Mouse (Mus musculus) hindbrain, postnatal 0 days (tissue): ENCODE measurements around the gene Gm26938. TPM values are rescaled to one million over a fixed set of nuclear protein-coding genes. Genes with fewer than 3 reads are reported as not detected.

Experiments
- ATAC-seq: fragments of 200-750 bp; cut with Nextera tagmentation; 2 replicates; pipeline ENCODE4 v1.8.0; 2017; ENCODE audit warnings: mild to moderate bottlenecking, moderate TSS enrichment, moderate library complexity
- DNase-seq: peaks from one replicate; pipeline ENCODE4 v3.0.0-alpha.2; 2015; ENCODE audit warnings: low spot score
- H3K27ac ChIP-seq: fragments of 300-500 bp; sonication (generic); 2 replicates; pipeline ENCODE4 v1.5.1; 2014; ENCODE audit warnings: mild to moderate bottlenecking
- H3K27me3 ChIP-seq: fragments of 300-500 bp; sonication (generic); 2 replicates; pipeline ENCODE4 v1.6.1; 2014; ENCODE audit warnings: low read length, mixed read lengths; ENCODE audit not compliant: insufficient read depth
- H3K36me3 ChIP-seq: fragments of 300-500 bp; sonication (generic); 2 replicates; pipeline ENCODE4 v1.6.1; 2014; ENCODE audit warnings: low read length, mixed read lengths; ENCODE audit not compliant: insufficient read depth
- H3K4me1 ChIP-seq: fragments of 300-500 bp; sonication (generic); 2 replicates; pipeline ENCODE4 v1.6.1; 2014; ENCODE audit warnings: antibody characterized with exemption, low read length, mixed read lengths; ENCODE audit not compliant: insufficient read depth
- H3K4me2 ChIP-seq: fragments of 300-500 bp; sonication (generic); 2 replicates; pipeline ENCODE4 v1.6.1; 2014; ENCODE audit warnings: low read depth, mild to moderate bottlenecking, low read length, moderate library complexity, mixed read lengths
- H3K4me3 ChIP-seq: fragments of 300-500 bp; sonication (generic); 2 replicates; pipeline ENCODE4 v1.5.1; 2014; ENCODE audit warnings: low read length
- H3K9ac ChIP-seq: fragments of 300-500 bp; sonication (generic); replicated peaks from 2 replicates; pipeline ENCODE4 v1.6.1; 2014; ENCODE audit warnings: mild to moderate bottlenecking, low read length, moderate library complexity, mixed read lengths
- H3K9me3 ChIP-seq: fragments of 300-500 bp; sonication (generic); 2 replicates; pipeline ENCODE4 v1.6.1; 2016; ENCODE audit warnings: low read length, mixed read lengths
- CTCF ChIP-seq: IDR thresholded peaks from 2 replicates; pipeline ENCODE4 v1.5.1; 2016; ENCODE audit warnings: antibody characterized with exemption, control low read depth, low read depth
- WGBS: fragments of 180-500 bp; shearing (Covaris S2); extraction: QIAGEN DNeasy Blood & Tissue Kit; methylation state at CpG from one replicate; pipeline ENCODE4 v1.1.7; 2014; 5-methylcytosine and 5-hydroxymethylcytosine counted together
- polyA plus RNA-seq: library from polyadenylated mRNA; unstranded; fragments of >200 nt; fragmentation: Nextera tagmentation; extraction: Ambion mirVana; gene quantifications from 2 replicates; pipeline ENCODE4 v1.2.1, GENCODE M21; 2015
- total RNA-seq: library from RNA; depleted of rRNA; stranded (reverse); fragments of >200 nt; gene quantifications from 2 replicates; pipeline ENCODE4 v1.2.3, GENCODE M21; 2014

The Gm26938 gene
- total and polyA plus RNA-seq, 2 experiments from 2014 or later: not detected

- TF ChIP-seq CTCF: no peak
- no peaks in the 10 kb centered on the region for H3K27me3 ChIP-seq
- peaks cover 16% of the 10 kb centered on the region; the same call in 1 of the 2 replicates for H3K36me3 ChIP-seq
- ATAC-seq (peak; percentile 90), DNase-seq (peak; percentile 95)
- peak overlapping the region; percentile 50 for H3K9ac ChIP-seq
- H3K4me1 ChIP-seq: peaks cover 28% of the 10 kb centered on the region
- 13% methylated on average over 11 of the region's 11 CpGs for WGBS
- H3K27ac ChIP-seq: peak overlapping the region; percentile 84
- H3K4me2 ChIP-seq: peak overlapping the region; percentile 58
- no peaks in the 10 kb centered on the region for H3K9me3 ChIP-seq
- H3K4me3 ChIP-seq: peak overlapping the region; percentile 30
Measured at GRCm38 (mm10) chr5:139797473-139798167, 28.6 kb downstream of the Gm26938 start.

- Histone ChIP-seq H3K9ac (no peak overlapping the region), H3K9me3 (no peaks in the 10 kb centered on the region), H3K4me3 (no peak overlapping the region), H3K4me2 (peak overlapping the region; percentile 58), H3K4me1 (peaks cover 34% of the 10 kb centered on the region), H3K27ac (peak overlapping the region; percentile 84; the same call in 1 of the 2 replicates), H3K27me3 (no peaks in the 10 kb centered on the region), H3K36me3 (peaks cover 16% of the 10 kb centered on the region; the same call in 1 of the 2 replicates)
- DNase-seq (peak; percentile 47), ATAC-seq (peak; percentile 29)
- TF ChIP-seq CTCF: no peak
- WGBS: 11% methylated on average over 13 of the region's 13 CpGs
Measured at GRCm38 (mm10) chr5:139796900-139797299, 29.3 kb downstream of the Gm26938 start.

GRCm38 (mm10) chr5:139796001-139796620, 30.1 kb downstream of the Gm26938 start:
- Histone ChIP-seq H3K4me1 (peaks cover 38% of the 10 kb centered on the region), H3K9me3 (no peaks in the 10 kb centered on the region), H3K36me3 (peaks cover 14% of the 10 kb centered on the region; the same call in 1 of the 2 replicates), H3K4me2 (no peak overlapping the region), H3K27ac (no peak overlapping the region), H3K9ac (no peak overlapping the region), H3K27me3 (no peaks in the 10 kb centered on the region), H3K4me3 (no peak overlapping the region)
- WGBS: 70% methylated on average over 9 of the region's 9 CpGs
- no peak for ATAC-seq
- no peak for DNase-seq
- no peak for TF ChIP-seq CTCF

- 59% methylated on average over 10 of the region's 10 CpGs for WGBS
- Histone ChIP-seq H3K4me2 (no peak overlapping the region), H3K36me3 (0 out of 2 replicates have a peak, but pooled peaks cover 4% of the 10 kb centered on the region), H3K4me1 (peaks cover 38% of the 10 kb centered on the region), H3K27ac (no peak overlapping the region), H3K27me3 (no peaks in the 10 kb centered on the region), H3K4me3 (no peak overlapping the region), H3K9me3 (no peaks in the 10 kb centered on the region), H3K9ac (no peak overlapping the region)
- ATAC-seq (no peak), DNase-seq (no peak)
- TF ChIP-seq CTCF: no peak
Measured at GRCm38 (mm10) chr5:139794938-139795337, 31.3 kb downstream of the Gm26938 start.

- H3K9ac ChIP-seq: no peak overlapping the region
- DNase-seq: no peak
- no peak for TF ChIP-seq CTCF
- H3K9me3 ChIP-seq: no peaks in the 10 kb centered on the region
- H3K4me2 ChIP-seq: no peak overlapping the region
- no peaks in the 10 kb centered on the region for H3K36me3 ChIP-seq
- H3K4me1 ChIP-seq: peaks cover 35% of the 10 kb centered on the region
- ATAC-seq: no peak
- H3K27me3 ChIP-seq: no peaks in the 10 kb centered on the region
- 87% methylated on average over 5 of the region's 5 CpGs for WGBS
- no peak overlapping the region for H3K4me3 ChIP-seq
- no peak overlapping the region for H3K27ac ChIP-seq
Measured at GRCm38 (mm10) chr5:139794137-139794536, 32.1 kb downstream of the Gm26938 start.

- ATAC-seq (no peak), DNase-seq (no peak)
- no peak for TF ChIP-seq CTCF
- Histone ChIP-seq H3K4me1 (peaks cover 29% of the 10 kb centered on the region), H3K9me3 (no peaks in the 10 kb centered on the region), H3K4me2 (0 out of 2 replicates have a peak overlapping the region, but pooled peaks have one; percentile 99), H3K27ac (no peak overlapping the region), H3K4me3 (no peak overlapping the region), H3K27me3 (no peaks in the 10 kb centered on the region), H3K9ac (no peak overlapping the region), H3K36me3 (no peaks in the 10 kb centered on the region)
- 75% methylated on average over 11 of the region's 11 CpGs for WGBS
Measured at GRCm38 (mm10) chr5:139793338-139794089, 32.7 kb downstream of the Gm26938 start.
